Mouse (Mus musculus) spleen, adult 2 months (tissue): Measurements from ENCODE around the gene Cd207.

Experiments used
- CTCF ChIP-seq: fragments of 200-500 bp; IDR thresholded peaks from 2 replicates; pipeline ENCODE4 v1.5.1; 2011; ENCODE audit warnings: mild to moderate bottlenecking, inconsistent platforms; ENCODE audit not compliant: insufficient read depth, insufficient read length, insufficient replicate concordance; ENCODE audit errors: extremely low read depth
- POLR2A ChIP-seq: fragments of 200-500 bp; IDR thresholded peaks from 2 replicates; pipeline ENCODE4 v1.6.1; 2011; ENCODE audit warnings: low read depth, low read length, inconsistent platforms

DNA sequence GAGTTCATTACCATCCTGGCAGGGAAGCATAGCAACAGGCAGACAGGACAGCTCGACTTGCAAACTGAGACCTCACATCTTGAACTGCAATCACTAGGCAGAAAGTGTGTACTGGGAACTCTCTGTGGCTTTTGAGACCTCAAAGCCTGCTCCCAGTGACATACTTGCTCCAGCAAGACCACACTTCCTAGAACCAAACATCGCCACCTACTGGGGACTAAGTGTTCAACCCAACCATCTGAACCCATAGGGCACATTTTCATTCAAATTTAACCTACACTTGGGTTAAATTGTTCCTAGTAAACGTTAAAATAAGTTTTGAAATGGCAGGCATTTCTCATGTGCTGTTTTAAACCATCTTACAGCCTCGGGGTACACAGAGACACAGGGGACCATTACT is 49.5 kb upstream of the Cd207 start:
- no peak for TF ChIP-seq CTCF
- TF ChIP-seq POLR2A = no peak
